Mouse (Mus musculus) cerebellum, postnatal 36 days (tissue): ENCODE measurements around the gene Slc39a7.
"Not testable (repeated sequence)": the region's sequence is repeated elsewhere in the genome, so short reads cannot be mapped to it uniquely, and the experiment has no call there.

Experiments used
- DNase-seq, 2 experiments: peaks; one replicate each; pipeline ENCODE4 v3.0.0; 2021 to 2022; ENCODE audit warnings: mixed read lengths in 2 of 2

The Slc39a7 gene

DNA sequence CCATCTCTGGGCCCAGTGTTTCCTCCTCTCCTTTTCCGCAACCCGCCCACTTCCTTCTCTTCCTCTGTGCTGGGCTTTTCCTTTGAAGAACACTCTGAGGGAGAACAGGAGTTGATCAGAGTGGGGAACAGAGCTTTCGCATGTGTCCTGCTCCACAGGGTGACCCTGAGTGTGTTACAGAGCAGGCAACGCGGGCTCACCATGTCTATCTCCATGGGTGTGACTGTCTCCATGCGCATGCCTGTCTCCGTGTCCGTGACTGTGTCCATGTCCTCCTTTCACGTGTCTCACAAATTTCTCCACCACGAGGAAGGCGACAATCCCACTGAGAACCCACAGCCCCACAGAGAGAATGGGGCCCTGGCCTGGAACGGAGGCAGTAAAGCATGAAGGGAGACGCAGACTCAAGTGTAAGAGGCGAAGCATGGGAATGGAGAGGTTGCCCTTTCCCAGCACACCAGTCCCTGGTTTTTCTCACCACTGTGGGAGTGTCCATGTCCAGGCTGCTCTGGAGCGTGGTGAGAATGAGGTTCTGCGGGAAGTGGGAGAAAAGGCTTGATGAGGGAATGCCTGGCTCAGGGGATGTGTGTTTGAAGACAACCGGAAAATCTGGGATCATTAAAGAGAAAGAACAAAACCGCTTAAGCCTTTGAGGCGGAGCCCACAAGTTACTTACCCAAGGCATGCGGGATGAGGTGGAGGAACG is 1.4 kb downstream of the Slc39a7 start:
- no peak for DNase-seq

DNA sequence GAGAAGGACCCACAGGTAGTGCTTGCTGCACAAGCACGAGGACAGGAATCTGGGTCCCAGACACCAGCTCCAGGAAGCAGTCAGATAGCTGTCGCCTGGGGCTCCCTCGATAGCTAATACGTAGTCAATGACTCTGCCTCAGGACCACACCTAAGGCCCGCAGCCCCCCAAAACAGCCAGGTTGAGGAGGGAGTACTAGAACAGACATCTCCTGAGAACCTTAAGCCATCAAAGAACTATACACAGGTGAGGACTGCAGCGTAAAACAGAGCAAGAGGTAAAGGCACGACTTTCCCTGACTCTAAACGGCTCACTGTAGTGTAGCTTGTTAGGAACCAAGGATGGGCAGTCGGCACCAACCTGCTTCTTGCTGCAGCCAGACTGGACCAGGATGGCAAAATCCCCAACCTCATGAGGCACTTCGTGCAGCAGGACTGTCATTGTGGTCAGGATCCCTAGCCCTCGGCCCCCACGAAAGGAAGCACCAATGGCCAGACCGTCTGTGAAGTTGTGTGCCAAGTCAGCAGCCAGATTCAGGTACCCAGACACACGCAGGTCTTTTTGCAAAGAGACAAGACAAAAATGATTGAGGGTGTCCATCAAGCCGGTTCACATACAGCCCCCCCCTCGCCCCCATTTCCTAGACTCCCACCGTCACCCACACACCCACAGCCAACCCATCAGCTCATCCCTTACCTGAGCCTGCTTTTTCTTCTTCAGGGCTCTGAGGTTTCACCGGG is 2.2 kb downstream of the Slc39a7 start:
- no peak for DNase-seq

DNA sequence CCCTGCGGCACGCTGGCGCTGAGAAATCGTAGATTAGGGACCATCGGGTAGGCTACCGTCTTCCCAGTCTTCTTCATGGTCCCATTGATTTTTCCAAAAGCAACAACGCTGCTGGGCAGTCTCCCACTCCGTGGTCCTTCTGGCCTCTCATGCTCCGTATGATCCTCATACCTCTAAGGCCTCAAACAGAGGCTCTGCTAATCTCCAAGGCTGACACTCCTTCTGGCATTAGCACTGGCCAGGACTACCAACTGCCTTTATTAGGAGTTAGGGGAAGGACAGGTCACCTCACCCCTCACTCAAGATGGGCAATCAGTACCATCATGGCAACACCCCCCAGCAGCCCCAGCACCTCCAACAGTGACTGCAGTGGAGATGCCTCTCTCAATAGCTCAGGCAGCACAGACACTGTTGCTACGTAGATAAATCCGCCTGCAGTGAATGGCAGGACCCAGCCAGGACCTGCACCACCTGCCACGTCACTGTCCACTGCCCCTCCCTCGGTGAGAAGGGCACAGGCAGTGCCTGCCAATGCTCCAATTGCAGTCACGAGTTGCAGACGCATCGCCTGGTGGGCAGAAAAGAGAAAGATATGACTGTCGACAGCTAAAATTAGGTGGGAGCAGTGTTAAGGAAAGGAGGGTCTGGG is 2.9 kb downstream of the Slc39a7 start:
- no peak for DNase-seq

DNA sequence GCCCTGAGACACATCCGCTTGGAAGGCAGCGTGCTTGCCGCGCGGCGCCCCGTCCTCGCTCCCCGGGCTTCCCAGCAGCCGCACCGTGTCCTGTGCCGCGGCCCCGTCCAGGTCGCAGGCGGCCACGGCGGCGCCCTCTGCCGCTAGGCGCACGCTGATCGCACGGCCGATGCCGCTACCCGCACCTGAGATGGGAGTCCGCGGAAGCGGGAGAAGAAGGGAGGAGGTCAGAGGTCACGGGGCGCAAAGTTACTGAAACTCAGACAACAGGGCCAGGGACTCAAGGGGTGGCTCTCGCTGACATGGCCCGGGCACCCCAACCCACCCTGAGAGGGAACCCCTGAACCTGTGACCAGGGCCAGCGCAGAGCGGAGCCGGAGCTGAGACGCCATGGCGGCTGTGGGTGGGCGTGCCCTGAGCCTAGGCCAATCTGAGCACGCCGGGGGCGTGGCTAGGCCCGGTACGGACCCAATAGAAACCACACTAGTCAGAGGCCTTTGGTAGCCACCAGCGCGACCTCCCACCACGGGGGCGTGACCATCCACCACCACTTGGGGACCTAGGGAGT is 3.7 kb downstream of the Slc39a7 start, which contains the start of gene H2-Ke6:
H2-Ke6 (minus strand) TSS at position 405 of the 568 bp plus-strand sequence.
- peak; percentile 85 to 89 for DNase-seq

GRCm38 (mm10) chr17:34026917-34027655 is 4.4 kb downstream of the Slc39a7 start:
- no peak for DNase-seq

DNA sequence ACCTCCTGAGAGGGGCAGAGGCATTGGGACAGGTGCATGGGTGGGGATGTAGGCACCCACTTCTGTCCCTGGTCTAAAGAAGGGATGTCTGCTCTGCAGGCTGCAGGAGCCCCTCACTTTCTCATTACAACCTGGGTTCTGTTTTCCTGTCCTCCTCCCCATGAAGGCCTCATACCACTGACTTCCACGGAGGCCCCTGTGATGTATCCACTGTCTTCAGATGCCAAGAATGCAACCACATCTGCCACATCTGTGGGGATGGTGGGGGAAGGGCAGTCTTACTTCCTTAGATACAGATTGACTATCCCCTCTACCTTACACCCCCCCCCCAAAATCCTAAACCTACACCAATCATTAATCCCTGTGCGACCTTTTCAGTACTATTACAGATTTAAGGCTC is 5.3 kb downstream of the Slc39a7 start:
- DNase-seq, result no peak

DNA sequence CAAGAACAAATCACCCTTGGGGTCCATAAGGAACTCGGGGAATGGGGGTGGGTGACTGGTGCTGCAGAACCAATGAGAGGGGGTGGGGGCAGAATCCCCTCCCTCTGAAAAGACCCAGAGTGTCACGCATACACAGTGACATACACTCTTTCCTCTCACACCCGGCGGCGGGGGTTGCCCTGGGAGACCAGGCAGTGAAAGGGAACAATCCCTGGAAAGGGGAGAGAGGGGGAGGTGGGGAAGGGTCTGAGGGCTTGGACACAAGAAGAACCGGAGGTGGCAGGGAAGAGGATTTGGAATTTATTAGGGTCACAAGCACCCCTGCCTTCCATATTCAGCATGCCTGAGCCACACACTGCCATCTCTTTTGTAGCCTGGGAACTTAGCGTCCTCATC is 5.7 kb downstream of the Slc39a7 start:
- no peak for DNase-seq

DNA sequence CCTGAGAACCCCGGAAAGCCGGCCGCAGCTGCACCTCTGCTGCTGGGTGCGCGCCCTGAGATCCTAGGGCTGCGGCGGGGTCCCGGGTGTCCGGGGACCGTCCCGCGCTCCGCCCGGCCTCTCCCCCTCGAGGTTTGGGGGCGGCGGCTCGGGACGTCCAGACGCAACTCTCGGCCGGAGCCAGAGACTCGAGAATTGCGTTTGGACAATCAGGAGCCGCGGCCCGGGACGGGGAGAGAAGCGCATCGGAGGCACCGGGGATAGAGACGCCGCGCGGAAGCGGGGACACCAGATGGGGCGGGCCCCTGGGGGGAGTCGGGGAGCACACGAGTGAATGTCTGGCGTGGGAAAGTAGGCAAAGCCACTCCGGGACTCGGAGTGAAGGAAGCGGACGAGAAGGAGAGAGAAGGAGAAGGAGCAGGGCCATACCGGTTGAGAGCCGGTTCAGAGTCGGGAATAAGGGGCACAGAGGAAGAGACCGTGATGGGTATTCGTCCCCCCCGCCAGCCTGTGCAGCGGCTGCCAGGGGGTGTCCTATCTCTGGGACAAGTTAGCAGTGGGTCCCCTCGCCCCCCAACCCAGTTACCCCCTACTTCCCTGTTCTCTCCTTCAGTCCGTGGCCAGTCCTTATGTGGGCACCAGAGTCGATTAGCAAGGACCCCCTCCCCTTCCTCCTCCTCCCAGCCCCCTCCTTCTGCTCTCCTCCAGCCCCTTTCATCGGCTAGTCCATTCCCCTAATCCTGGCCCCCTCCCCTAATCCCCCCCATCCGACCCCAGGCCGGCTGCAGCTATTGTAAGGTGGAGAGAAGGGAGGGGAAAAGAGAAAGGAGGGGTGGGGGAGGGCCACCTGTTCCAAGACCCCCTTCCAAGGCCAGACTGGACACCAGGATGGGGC is 6.4 kb downstream of the Slc39a7 start:
- peak in 1 of 2 experiments; percentile 42 for DNase-seq

DNA sequence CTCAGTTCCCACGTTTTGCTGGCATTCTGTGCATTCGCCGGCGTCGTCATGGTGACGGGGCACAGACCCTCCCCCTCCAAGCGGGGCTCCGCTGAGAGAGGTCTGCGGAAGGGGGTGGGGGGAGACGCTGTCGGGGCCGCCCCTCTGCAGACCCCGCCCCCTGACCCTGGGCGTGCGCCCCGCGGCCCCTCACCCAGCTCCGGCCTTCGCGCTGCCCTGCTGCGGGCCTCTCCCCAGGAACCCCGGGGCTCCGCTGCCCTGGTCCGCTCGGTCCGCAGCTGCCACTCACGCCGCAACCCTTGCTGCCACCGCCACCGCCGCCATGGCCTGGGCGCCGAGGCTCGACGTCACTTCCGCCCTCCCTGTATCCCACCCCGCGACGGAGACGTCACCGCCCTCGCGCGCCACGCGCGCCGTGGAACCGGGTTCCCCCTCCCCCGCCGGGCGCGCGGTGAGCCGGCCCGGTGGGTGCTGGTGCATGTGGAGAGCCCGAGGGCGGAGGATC is 7.1 kb downstream of the Slc39a7 start, which contains the start of gene Ring1:
Ring1 (minus strand) TSS at position 364 of the 505 bp plus-strand sequence.
- DNase-seq, result peak; percentile 84 to 90

DNA sequence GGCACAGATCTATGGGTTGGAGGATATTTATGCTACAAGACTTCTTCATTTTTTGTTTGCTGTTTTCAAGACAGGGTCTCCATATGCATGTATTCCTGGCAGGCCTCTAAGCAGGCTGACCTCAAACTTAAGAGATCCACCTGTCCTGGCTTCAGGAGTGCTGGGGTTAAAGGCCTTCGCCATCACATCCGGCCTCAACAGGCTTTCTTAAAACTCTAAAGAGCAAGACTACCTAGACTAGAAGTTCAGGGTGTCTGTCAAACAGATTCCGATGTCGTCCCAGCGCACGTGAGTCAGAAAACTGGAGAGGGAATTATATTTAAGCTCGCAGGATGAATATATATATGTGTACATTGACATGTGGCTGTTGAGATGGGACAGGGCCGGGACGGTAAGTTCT is 7.8 kb downstream of the Slc39a7 start:
- no peak for DNase-seq

DNA sequence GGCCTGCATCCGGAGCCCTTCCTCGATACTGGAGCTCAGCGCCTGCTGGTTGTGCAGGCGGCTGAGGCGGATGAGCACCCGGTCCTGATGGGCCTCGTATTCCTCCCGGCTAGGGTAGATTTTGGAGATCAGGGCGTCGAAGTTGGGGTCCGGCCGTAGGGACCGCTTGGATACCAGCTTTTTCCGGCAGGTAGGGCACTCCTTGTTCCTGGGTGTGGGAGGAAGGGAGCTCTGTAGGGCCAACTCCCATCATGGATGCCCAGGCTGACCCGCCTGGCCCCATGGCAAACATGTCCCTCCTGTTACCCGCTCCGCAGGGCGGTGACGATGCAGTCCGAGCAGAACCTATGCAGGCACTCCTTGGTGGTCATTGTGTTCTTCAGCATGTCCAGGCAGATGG is 8.5 kb downstream of the Slc39a7 start:
- no peak for DNase-seq

DNA sequence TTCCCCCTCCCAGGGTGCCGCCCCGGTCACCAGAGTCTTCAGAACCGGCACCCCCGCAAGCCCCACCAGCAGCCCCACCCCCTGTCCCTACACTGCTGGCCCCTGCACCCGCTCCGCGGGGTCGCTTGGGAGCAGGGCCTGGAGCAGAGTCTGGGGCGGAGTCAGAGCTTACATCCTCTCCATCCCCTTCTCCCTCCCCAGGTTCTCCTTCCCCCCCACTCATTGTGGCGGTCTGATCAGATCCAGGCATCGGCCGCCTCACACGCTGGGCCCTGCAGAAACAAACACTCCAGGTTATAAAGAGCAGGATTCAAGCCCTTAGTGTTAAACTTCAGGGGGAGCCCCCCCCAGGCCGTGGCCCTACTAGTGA is 9.1 kb downstream of the Slc39a7 start:
- no peak for DNase-seq

DNA sequence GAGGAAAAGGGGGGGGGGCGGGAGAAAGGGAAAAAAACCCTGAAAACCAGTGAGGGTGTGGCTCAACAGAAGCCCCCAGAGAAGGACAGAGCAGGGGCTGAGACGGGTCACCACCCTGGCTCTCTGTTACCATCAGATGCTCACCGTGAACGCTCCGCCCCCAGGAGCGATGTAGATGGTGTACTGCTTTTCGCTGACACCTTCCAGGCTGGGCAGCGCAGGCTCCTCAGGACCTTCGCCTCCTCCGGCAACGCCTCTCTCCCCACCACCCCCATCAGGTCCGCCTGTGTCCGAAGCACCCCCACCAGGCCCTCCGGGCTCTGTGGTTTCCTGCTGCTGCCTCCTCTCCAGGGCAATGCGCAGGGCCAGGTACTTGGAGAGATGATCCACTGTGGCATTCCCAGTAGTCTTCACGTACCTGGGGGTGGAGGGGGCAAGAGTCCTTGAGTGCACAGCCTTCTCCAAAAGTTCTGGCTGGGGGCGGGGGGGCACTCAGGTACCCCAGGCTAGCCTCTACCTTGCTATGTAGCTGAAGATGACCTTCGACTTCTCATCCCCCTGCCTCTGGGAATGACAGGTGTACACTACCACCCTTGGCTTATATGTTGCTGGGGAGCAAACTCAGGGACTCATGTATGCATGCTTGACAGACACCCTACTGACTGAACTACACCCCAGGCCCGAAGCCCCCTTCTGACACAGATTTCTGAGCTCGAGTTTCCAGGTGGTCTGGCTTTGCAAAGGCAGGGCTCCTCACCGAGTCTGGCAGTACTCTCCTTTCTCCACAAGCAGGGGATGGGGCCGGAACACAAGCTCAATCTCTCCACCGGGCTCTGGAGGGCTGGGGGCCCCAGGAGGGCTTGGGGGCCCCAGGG is 9.7 kb downstream of the Slc39a7 start:
- no peak for DNase-seq

DNA sequence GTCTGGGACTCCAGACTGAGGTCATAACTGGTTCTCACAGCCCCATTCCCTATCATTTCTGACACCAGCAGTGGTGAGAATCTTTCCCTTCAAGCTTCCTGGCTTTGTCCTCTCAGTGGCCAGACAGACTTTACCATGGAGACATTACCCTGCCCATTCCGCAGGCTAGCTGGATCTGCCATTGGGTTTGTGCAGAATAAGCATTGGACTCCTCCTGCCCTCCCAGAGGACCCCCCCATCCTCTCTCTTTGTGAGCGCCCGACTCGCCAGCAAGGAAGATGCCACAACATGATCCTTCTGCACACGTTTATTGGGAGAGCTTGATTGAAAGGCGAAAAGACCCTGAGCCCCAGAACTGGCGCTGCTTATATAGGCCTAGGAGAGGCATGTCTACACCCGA is 18.0 kb downstream of the Slc39a7 start:
- DNase-seq, result no peak

DNA sequence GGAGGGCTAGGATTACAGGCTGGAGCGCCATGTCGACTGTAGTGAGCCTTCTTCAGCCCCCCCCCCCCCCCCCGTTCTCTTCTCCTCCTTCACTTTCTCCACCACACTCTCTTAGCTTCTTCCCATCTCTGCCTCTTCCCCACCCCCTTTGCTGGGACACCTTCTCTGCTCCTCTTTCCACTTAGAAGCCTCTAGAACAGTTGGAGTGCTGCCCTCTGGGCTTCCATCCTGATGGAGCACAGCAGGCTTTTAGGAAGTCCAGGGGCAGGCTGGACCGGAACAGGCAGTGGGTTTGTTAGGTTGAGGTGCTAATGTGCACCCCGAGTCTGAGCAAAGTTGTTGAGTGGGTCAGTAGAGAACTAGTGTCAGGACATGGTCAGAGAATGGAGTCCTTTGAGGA is 21.3 kb downstream of the Slc39a7 start:
- no peak for DNase-seq

DNA sequence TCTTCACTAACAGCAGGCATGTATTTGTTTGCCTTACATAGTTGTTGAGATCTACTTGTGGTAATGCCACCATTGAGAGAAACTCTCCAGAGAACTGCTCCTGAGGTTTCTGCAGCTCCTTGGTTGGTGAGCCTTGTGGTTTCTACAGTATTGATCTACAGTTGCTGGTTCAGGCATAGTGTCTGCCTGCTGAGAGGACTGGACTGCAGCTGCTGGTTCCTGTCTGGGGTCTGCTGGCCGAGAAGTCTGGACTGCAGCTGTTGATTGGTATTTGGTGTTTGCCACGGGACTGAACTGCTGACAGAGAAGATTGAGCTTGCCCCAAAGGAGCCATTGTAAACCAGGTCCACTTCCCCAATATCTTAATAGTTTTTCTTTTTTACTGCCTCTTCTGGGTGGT is 24.9 kb downstream of the Slc39a7 start:
- DNase-seq, result no peak

DNA sequence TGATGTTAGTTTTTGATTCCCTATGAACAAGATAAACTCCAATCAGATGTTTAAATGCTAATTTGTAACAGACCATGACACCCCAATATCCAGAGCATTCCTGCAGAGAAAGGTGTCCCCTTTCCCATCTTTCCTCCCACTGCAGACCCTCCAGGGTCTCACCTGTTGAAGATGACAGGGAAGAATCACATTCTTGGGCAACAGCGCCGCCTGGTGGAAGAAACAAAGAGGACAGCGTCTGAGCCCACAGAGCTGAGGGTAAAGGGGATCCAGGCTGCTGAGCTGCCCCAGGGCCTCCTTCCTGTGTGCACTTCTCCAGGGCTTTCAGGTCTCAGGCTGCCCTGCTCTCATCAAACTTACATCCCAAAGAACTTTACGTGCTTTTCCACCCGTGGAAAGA is 28.1 kb downstream of the Slc39a7 start:
- no peak for DNase-seq

DNA sequence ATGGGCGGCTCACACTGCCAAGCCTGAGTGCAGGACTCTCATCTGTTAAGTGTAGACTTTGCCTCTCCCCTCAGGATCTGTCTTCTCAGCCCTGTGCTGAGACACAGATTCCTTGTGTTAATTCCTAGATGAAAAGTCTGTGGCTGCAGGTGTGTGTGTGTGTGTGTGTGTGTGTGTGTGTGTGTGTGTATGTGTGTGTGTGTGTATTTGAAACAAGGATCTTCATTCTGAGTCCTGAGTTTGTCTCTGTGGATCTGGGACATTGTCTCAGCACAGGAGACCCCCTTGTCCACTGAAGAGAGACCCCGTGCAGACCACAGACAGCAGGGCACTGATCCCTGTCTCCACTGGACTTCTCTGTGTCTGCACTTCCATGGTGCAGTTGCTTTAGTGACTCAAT is 30.7 kb downstream of the Slc39a7 start:
- DNase-seq, result not testable (repeated sequence)

GRCm38 (mm10) chr17:34000150-34000537 is 31.3 kb downstream of the Slc39a7 start, which contains the start of gene H2-K1:
H2-K1 (minus strand) TSS chr17:34000347.
- peak; percentile 50 to 60 for DNase-seq
